Comparison of ENCODE assay signal across 10 mouse cellular contexts in the genomic region with DNA sequence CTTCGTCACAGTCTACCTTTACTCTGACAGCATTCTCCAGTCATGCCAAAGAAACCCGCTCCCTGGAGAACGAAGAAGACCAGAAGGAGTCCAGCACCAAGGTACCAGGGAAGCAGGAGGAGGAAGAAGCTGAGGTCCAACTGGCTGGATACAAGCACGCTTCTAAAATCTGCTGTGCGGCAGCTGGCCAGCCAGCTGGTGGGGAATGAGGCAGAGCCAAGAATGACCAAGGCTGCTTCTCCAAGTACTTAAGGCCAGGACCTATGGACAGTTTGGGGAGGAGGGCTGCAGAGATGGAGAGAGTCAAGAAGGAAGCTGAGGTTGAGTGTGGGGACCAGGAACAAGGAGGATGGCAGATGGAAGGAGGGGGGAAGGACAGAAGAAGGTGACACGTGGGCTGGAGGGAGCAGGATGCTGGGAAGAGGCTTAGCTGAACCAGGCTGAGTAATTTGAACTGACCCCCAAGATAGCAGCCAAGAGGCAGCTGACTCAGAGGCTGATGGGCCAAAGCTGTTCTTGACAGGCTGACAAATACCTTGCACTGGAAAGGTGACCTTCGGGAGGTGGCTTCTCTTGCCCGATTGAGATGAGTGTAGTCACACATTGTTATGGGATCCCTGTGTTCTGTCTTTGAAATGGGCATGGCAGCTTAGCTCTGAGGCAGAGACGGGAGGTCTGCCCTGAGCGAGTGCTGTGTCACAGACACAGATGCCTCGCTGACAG. TPM values are rescaled to one million over a fixed set of nuclear protein-coding genes. Genes with fewer than 3 reads are reported as not detected.
DNase-seq lines count a peak whose midpoint lies in the region; ATAC-seq lines count a peak whose summit lies in the region.
"Had no signal": no experiment of that assay in that cellular context is flagged by ENCODE, and none has a peak within 500 bp of the region (broad histone marks: within the 10 kb centered on the region; RNA-seq: fewer than 3 reads in every experiment).

No protein-coding gene starts in this region.

- peak; percentile 83 for DNase-seq in gastrocnemius, adult 18-20 months (ENCODE audit: low spot score)
- DNase-seq in gastrocnemius, postnatal 4 days (ENCODE audit: low spot score in 2 of 2), result no peak
- peak; percentile 42 for DNase-seq in ZHBTc4 (ENCODE audit: low read depth, low spot score)
- DNase-seq in heart, adult 18-20 months, result peak; percentile 68 to 86
- DNase-seq in heart, postnatal 25 days (ENCODE audit: low spot score), result peak; percentile 20
- DNase-seq in thymus, postnatal 4 days, result no peak

- intact Hi-C loops in heart, postnatal 25 days (cut with DNase I), result loop anchor here (5.0 kb wide), 1 partner anchor 34 kb away; no protein-coding TSS in a partner anchor

- ATAC-seq in megakaryocyte progenitor cell, adult 5-6 weeks (replicated peaks; ENCODE audit: poor library complexity), result no peak
- no peak for ATAC-seq in granulocyte monocyte progenitor cell, adult 5-6 weeks (replicated peaks; ENCODE audit: poor library complexity, severe bottlenecking)
- ATAC-seq: CD4-positive, CD25-positive, alpha-beta regulatory T cell, adult 4 months; inflammation-experienced regulatory T-cells, adult 6 months had no signal

RNA-seq across cellular contexts. Expression of gene Togaram2, which starts 25.0 kb away (rescaled TPM):
- 1 to 10 TPM; 2.4 to 4.9 TPM for total RNA-seq in gastrocnemius, adult 18-20 months (2021)
- under 1 TPM; 0.39 to 0.47 TPM for total RNA-seq in gastrocnemius, postnatal 4 days (2021)
- total RNA-seq in heart, adult 18-20 months (2021), result 1 to 10 TPM; 4.7 to 5.4 TPM
- 1 to 10 TPM; 4.1 to 5.2 TPM for total RNA-seq in heart, postnatal 25 days (2021)
- total RNA-seq in megakaryocyte progenitor cell, adult 5-6 weeks (2015), result not detected in 2 replicates
- total RNA-seq in megakaryocyte progenitor cell, adult 5-6 weeks (2017), result 0.03 TPM in 1 of 2 replicates, not detected in the other
- total RNA-seq in granulocyte monocyte progenitor cell, adult 5-6 weeks (2014; fragmentation: Nextera tagmentation), result not detected in 2 replicates
- total RNA-seq in granulocyte monocyte progenitor cell, adult 5-6 weeks (2017), result not detected in 2 replicates

RNA-seq across cellular contexts. Expression of gene Pcare, which starts 54.6 kb away (rescaled TPM):
- under 1 TPM in 1 of 2 experiments, not detected in 1; 0.05 TPM for total RNA-seq in gastrocnemius, adult 18-20 months (2021)
- total RNA-seq in gastrocnemius, postnatal 4 days (2021), result not detected
- under 1 TPM; 0.41 to 0.74 TPM for total RNA-seq in heart, adult 18-20 months (2021)
- under 1 TPM; 0.36 to 0.44 TPM for total RNA-seq in heart, postnatal 25 days (2021)
- not detected in 2 replicates for total RNA-seq in megakaryocyte progenitor cell, adult 5-6 weeks (2015)
- not detected in 2 replicates for total RNA-seq in megakaryocyte progenitor cell, adult 5-6 weeks (2017)
- not detected in 2 replicates for total RNA-seq in granulocyte monocyte progenitor cell, adult 5-6 weeks (2014; fragmentation: Nextera tagmentation)
- total RNA-seq in granulocyte monocyte progenitor cell, adult 5-6 weeks (2017), result not detected in 2 replicates

Comparison
In these comparisons a context has a peak if more than half of its experiments do, and no peak if none do; other contexts are left out.
1. DNase-seq: peak in gastrocnemius, adult 18-20 months (single experiment), ZHBTc4 (single experiment), heart, adult 18-20 months (2 of 2) and heart, postnatal 25 days (single experiment); none in gastrocnemius, postnatal 4 days (0 of 2) and thymus, postnatal 4 days (single experiment).